Mouse (Mus musculus) liver, embryonic 14.5 days (tissue): ENCODE measurements at regions not wholly inside any gene's neighbourhood (a gene's known extent, or its start where the extent isn't known, plus 50 kb on each side); places are given as distances from the start of the nearest gene placed in this dataset.

Source experiments
- CTCF ChIP-seq: IDR thresholded peaks from 2 replicates; pipeline ENCODE4 v1.5.1; 2016; ENCODE audit warnings: antibody characterized with exemption, low read depth, control low read depth
- EP300 ChIP-seq: IDR thresholded peaks from 2 replicates; pipeline ENCODE4 v1.6.1; 2016; ENCODE audit warnings: antibody characterized with exemption, low read depth

DNA sequence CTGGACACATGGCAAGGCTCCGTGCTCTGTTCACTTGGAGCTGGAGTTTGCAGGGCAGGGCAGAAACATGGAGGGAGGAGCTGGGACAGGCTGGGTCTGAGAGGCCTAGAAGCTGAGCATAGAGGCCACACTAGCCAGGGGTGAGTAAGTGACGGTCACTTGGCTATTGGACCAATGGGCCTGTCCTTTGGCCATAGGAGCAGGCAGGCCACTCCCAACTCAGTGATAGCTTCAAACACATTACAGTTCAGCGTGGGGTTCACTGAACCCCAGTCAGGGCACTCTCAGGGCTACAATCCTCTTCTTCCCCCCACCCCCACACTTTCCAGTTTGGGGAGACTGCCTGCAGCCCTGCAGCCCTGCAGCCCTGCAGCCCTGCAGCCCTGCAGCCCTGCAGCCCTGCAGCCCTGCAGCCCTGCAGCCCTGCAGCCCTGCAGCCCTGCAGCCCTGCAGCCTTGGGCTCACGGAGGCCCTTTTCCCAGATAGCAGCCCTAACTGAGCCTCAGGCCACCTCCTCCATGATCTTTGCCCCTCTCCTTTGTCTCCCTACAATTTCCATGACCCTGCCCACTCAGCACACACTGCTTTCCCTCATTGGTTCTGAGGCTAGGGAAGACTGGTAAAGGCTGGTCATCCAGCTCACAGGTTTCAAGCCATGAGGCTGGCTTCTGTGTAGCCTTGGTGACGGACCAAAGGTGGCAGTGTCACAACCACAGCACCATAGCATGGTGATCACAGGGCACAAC is 285.3 kb downstream of the Cdh26 start:
- TF ChIP-seq CTCF: no peak
- no peak for TF ChIP-seq EP300
